Mouse (Mus musculus): ENCODE results near the gene Entpd7. TPM values are rescaled to one million over a fixed set of nuclear protein-coding genes. Genes with fewer than 3 reads are reported as not detected.
A peak's percentile ranks its signal among the peaks of the same experiment; 100 is the strongest.

The Entpd7 gene
- polyA plus RNA-seq (2012; ENCODE audit: insufficient read depth, low replicate concordance), result 1.2 and 2.4 TPM in 2 replicates

GRCm38 (mm10) chr19:43689419-43690246 is at the start of gene Entpd7:
Gene Entpd7, plus strand, starts transcription at chr19:43689672.
- Histone ChIP-seq H3K4me1 (peaks cover 36% of the 10 kb centered on the region), H3K27me3 (replicated peaks) (no peaks in the 10 kb centered on the region), H3K9me3 (peaks cover 5% of the 10 kb centered on the region), H3K4me3 (replicated peaks) (peak within 1 kb of the TSS; percentile 99), H3K36me3 (replicated peaks; ENCODE audit: low read length) (peaks cover 30% of the 10 kb centered on the region)
- TF ChIP-seq GATA1 (IDR thresholded peaks at IDR 0.05; ENCODE audit: borderline replicate concordance, low read length), result no peak

DNA sequence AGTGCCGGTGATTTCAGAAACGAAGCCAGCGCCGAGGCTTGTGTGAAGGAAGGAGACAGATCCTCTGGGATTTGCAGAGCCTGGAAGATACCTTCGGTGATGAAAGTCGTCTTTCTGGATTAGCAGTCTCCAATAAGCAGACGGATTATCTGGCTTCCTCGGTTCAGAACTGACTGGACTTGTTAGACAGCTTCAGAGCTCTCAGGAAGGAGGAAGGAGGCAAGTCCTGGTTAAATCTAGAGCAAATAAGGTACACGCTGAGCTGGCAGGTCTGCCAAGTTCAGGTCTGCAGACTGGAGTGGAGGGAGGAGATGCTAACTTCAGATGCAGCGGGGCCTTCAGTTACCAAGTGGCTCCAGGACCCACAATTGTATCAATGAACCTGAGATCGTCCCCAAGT is 47.6 kb upstream of the Entpd7 start:
- H3K4me1 ChIP-seq, result peaks cover 4% of the 10 kb centered on the region
- TF ChIP-seq FLI1 (IDR thresholded peaks at IDR 0.05; ENCODE audit: low read length), result no peak
- TF ChIP-seq GATA1 (IDR thresholded peaks at IDR 0.05; ENCODE audit: borderline replicate concordance, low read length), result no peak
- no peaks in the 10 kb centered on the region for H3K9me3 ChIP-seq
- H3K4me3 ChIP-seq (replicated peaks), result no peak overlapping the region
- H3K36me3 ChIP-seq (replicated peaks; ENCODE audit: low read length), result no peaks in the 10 kb centered on the region
- peaks cover 61% of the 10 kb centered on the region for H3K27me3 ChIP-seq (replicated peaks)

DNA sequence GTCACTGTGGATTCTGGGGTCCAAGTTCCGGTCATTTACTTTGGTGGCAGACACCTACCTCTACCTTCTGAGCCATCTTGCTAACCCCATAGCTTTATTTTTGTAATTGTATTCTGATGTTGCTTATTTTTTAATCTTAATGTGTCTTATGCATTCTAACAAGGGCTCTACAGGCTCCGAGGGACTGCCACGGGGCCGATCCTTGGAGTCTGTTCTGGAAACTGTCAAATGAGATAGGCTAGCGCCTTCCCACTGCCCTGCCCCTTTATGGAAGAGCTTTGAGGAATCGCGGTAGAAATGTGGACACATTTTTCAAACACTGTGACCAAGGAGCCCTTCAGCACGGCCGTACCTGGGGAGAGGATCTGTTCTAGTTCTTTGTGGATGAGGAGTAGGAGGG is 46.6 kb upstream of the Entpd7 start:
- Histone ChIP-seq H3K27me3 (replicated peaks) (peaks cover 65% of the 10 kb centered on the region), H3K4me1 (peaks cover 4% of the 10 kb centered on the region), H3K9me3 (no peaks in the 10 kb centered on the region), H3K4me3 (replicated peaks) (no peak overlapping the region), H3K36me3 (replicated peaks; ENCODE audit: low read length) (no peaks in the 10 kb centered on the region)
- TF ChIP-seq FLI1 (IDR thresholded peaks at IDR 0.05; ENCODE audit: low read length), result no peak
- no peak for TF ChIP-seq GATA1 (IDR thresholded peaks at IDR 0.05; ENCODE audit: borderline replicate concordance, low read length)

DNA sequence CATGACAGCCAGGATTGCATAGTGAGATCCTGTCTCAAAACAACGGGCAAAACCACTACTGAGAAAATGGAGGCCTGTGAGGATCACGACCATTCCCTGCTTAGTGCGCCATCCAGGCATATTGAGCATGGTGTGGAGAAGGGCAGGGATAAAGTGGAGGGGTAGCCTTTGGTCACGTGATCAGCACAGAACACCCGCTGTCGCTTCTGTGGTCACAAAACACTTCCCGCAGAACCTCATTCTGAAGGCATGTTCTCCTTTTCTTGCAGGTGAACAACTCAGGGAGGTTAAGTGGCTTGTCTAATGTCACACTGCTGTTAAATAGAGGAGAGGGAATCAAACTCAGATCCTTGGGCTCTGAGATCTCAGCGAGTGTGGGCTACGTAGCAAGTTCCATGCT is 44.0 kb upstream of the Entpd7 start:
- peaks cover 4% of the 10 kb centered on the region; the same call in 1 of the 2 replicates for H3K9me3 ChIP-seq

GRCm38 (mm10) chr19:43646852-43647251 is 42.6 kb upstream of the Entpd7 start:
- Histone ChIP-seq H3K9me3 (peaks cover 4% of the 10 kb centered on the region; the same call in 1 of the 2 replicates), H3K4me1 (no peaks in the 10 kb centered on the region; the same call in 1 of the 2 replicates)

More for the DNA sequence above, 44.0 kb upstream of the Entpd7 start:
- H3K36me3 ChIP-seq (replicated peaks; ENCODE audit: low read length), result no peaks in the 10 kb centered on the region
- H3K27me3 ChIP-seq (replicated peaks), result peaks cover 53% of the 10 kb centered on the region
- TF ChIP-seq GATA1 (IDR thresholded peaks at IDR 0.05; ENCODE audit: borderline replicate concordance, low read length), result no peak
- TF ChIP-seq FLI1 (IDR thresholded peaks at IDR 0.05; ENCODE audit: low read length), result no peak
- H3K4me3 ChIP-seq (replicated peaks), result no peak overlapping the region
- no peaks in the 10 kb centered on the region; the same call in 1 of the 2 replicates for H3K4me1 ChIP-seq

GRCm38 (mm10) chr19:43647261-43647660 is 42.2 kb upstream of the Entpd7 start:
- Histone ChIP-seq H3K9me3 (peaks cover 4% of the 10 kb centered on the region; the same call in 1 of the 2 replicates), H3K36me3 (replicated peaks; ENCODE audit: low read length) (no peaks in the 10 kb centered on the region), H3K4me3 (replicated peaks) (no peak overlapping the region), H3K4me1 (no peaks in the 10 kb centered on the region; the same call in 1 of the 2 replicates), H3K27me3 (replicated peaks) (peaks cover 51% of the 10 kb centered on the region)
- TF ChIP-seq GATA1 (IDR thresholded peaks at IDR 0.05; ENCODE audit: borderline replicate concordance, low read length), result no peak
- TF ChIP-seq FLI1 (IDR thresholded peaks at IDR 0.05; ENCODE audit: low read length), result no peak

More at GRCm38 (mm10) chr19:43646852-43647251, 42.6 kb upstream of the Entpd7 start:
- Histone ChIP-seq H3K4me3 (replicated peaks) (no peak overlapping the region), H3K27me3 (replicated peaks) (peaks cover 51% of the 10 kb centered on the region), H3K36me3 (replicated peaks; ENCODE audit: low read length) (no peaks in the 10 kb centered on the region)
- no peak for TF ChIP-seq FLI1 (IDR thresholded peaks at IDR 0.05; ENCODE audit: low read length)
- TF ChIP-seq GATA1 (IDR thresholded peaks at IDR 0.05; ENCODE audit: borderline replicate concordance, low read length), result no peak

GRCm38 (mm10) chr19:43648343-43648742 is 41.1 kb upstream of the Entpd7 start:
- no peak for TF ChIP-seq GATA1 (IDR thresholded peaks at IDR 0.05; ENCODE audit: borderline replicate concordance, low read length)
- no peak for TF ChIP-seq FLI1 (IDR thresholded peaks at IDR 0.05; ENCODE audit: low read length)
- H3K4me3 ChIP-seq (replicated peaks), result no peak overlapping the region
- H3K9me3 ChIP-seq, result peaks cover 4% of the 10 kb centered on the region; the same call in 1 of the 2 replicates
- H3K27me3 ChIP-seq (replicated peaks), result peaks cover 56% of the 10 kb centered on the region
- no peaks in the 10 kb centered on the region for H3K36me3 ChIP-seq (replicated peaks; ENCODE audit: low read length)
- no peaks in the 10 kb centered on the region; the same call in 1 of the 2 replicates for H3K4me1 ChIP-seq

GRCm38 (mm10) chr19:43651241-43651785 is 38.2 kb upstream of the Entpd7 start:
- Histone ChIP-seq H3K4me1 (peaks cover 6% of the 10 kb centered on the region), H3K9me3 (peaks cover 4% of the 10 kb centered on the region; the same call in 1 of the 2 replicates), H3K4me3 (replicated peaks) (no peak overlapping the region), H3K36me3 (replicated peaks; ENCODE audit: low read length) (no peaks in the 10 kb centered on the region), H3K27me3 (replicated peaks) (peaks cover 56% of the 10 kb centered on the region)
- no peak for TF ChIP-seq GATA1 (IDR thresholded peaks at IDR 0.05; ENCODE audit: borderline replicate concordance, low read length)
- no peak for TF ChIP-seq FLI1 (IDR thresholded peaks at IDR 0.05; ENCODE audit: low read length)

DNA sequence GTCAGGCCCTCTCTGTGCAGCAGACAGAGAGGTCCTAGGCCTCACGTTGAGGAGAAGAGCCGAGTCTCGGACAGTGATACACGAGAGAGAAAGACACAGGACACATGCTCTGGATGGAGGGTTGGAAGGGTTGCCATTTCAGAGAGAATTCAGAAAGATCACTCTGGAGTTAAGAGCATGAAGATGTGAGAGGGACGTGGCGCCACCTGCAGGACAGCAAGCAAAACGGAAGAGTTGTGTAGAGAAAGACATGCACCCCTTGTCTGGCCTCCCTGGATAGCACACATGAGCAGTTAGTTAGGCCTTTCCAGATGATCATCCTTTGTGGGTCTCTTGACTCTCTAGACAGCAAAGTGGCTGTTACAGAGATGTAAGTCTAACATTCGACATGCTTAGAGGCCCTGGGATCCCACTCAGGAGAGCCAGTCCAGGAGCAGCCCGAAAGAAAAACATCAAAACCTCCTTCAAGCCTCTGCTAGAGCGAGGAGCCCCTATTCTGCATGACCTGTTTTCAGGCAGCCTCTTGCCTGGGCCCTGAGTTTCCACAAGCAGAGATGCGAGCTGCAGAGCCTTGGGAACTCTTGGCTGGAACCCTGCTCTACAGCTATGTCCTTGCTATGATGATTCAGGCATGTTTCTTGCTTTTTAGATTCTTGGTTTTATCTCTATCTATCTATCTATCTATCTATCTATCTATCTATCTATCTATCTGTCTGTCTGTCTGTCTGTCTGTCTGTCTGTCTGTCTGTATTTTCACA is 33.6 kb upstream of the Entpd7 start:
- Histone ChIP-seq H3K9me3 (no peaks in the 10 kb centered on the region), H3K27me3 (replicated peaks) (peaks cover 46% of the 10 kb centered on the region), H3K4me3 (replicated peaks) (no peak overlapping the region), H3K4me1 (peaks cover 12% of the 10 kb centered on the region), H3K36me3 (replicated peaks; ENCODE audit: low read length) (no peaks in the 10 kb centered on the region)
- TF ChIP-seq GATA1 (IDR thresholded peaks at IDR 0.05; ENCODE audit: borderline replicate concordance, low read length) (no peak), FLI1 (IDR thresholded peaks at IDR 0.05; ENCODE audit: low read length) (no peak)
